Mouse (Mus musculus) C2C12 (cell line): ENCODE data around the gene Gm4737.

Experiments
- CTCF ChIP-seq: IDR thresholded peaks from one replicate; pipeline ENCODE4 v1.5.1; 2011; ENCODE audit not compliant: control insufficient read depth, insufficient read depth, insufficient read length
- MYOD1 ChIP-seq: IDR thresholded peaks from one replicate; pipeline ENCODE4 v1.6.1; 2011; ENCODE audit warnings: low read depth; ENCODE audit not compliant: control insufficient read depth, insufficient read length
- USF1 ChIP-seq: IDR thresholded peaks from one replicate; pipeline ENCODE4 v1.6.1; 2011; ENCODE audit warnings: low read depth, mild to moderate bottlenecking, control low read depth, moderate library complexity

- TF ChIP-seq USF1: no peak
- TF ChIP-seq CTCF: no peak
- TF ChIP-seq MYOD1: no peak
These were observed 37.2 kb downstream of the Gm4737 start for GRCm38 (mm10) chr16:46117645-46118044.
